Mouse (Mus musculus) heart, adult 2 months (tissue): ENCODE data around the gene Rela. TPM values are rescaled to one million over a fixed set of nuclear protein-coding genes. Genes with fewer than 3 reads are reported as not detected.

ENCODE experiments used
- DNase-seq, 2 experiments: peaks; one replicate each; pipeline ENCODE4 v3.0.0; 2021
- H3K27ac ChIP-seq: fragments of 200-600 bp; 2 replicates; pipeline ENCODE4 v1.8.1; 2022
- H3K27me3 ChIP-seq: fragments of 200-500 bp; 2 replicates; pipeline ENCODE4 v1.6.1; 2012; ENCODE audit warnings: mild to moderate bottlenecking, low read length, inconsistent platforms, mixed read lengths; ENCODE audit not compliant: control insufficient read depth, insufficient read depth
- H3K36me3 ChIP-seq: fragments of 200-500 bp; 2 replicates; pipeline ENCODE4 v1.6.1; 2012; ENCODE audit warnings: low read length, inconsistent platforms; ENCODE audit not compliant: control insufficient read depth, insufficient read depth
- H3K4me1 ChIP-seq: fragments of 200-500 bp; 2 replicates; pipeline ENCODE4 v1.6.1; 2011; ENCODE audit warnings: low read length; ENCODE audit not compliant: control insufficient read depth, insufficient read depth
- H3K4me3 ChIP-seq: fragments of 200-600 bp; 2 replicates; pipeline ENCODE4 v1.8.1; 2022
- H3K79me2 ChIP-seq: fragments of 200-500 bp; replicated peaks from 2 replicates; pipeline ENCODE4 v1.6.1; 2012; ENCODE audit warnings: mild to moderate bottlenecking, inconsistent platforms, low read length, moderate library complexity, mixed read lengths; ENCODE audit not compliant: control insufficient read depth, insufficient read depth
- H3K9ac ChIP-seq: fragments of 200-500 bp; 2 replicates; pipeline ENCODE4 v1.6.1; 2012; ENCODE audit warnings: low read depth, mild to moderate bottlenecking, control low read depth, inconsistent platforms, low read length, mixed read lengths
- CTCF ChIP-seq: fragments of 200-600 bp; IDR thresholded peaks from 2 replicates; pipeline ENCODE4 v1.8.1; 2022; ENCODE audit warnings: antibody characterized with exemption, mild to moderate bottlenecking, moderate library complexity
- EP300 ChIP-seq: fragments of 200-500 bp; IDR thresholded peaks from 2 replicates; pipeline ENCODE4 v1.6.1; 2011; ENCODE audit warnings: low read depth, low read length, control low read depth; ENCODE audit not compliant: insufficient read depth
- POLR2A ChIP-seq: fragments of 200-500 bp; IDR thresholded peaks from 2 replicates; pipeline ENCODE4 v1.6.1; 2011; ENCODE audit warnings: mild to moderate bottlenecking, low read depth, low read length, control low read depth; ENCODE audit not compliant: insufficient read depth
- WGBS: fragments of 180-500 bp; shearing (Covaris S2); methylation state at CpG from one replicate; pipeline ENCODE4 v1.1.7; 2018; 5-methylcytosine and 5-hydroxymethylcytosine counted together
- intact Hi-C: fragments of 180-260 bp; cut with DNase I; formaldehyde crosslinking; loops from one replicate; pipeline ENCODE4 v1.15.1; 2025
- polyA plus RNA-seq: library from polyadenylated mRNA; depleted of rRNA; stranded (reverse); fragments of >200 nt; gene quantifications from 2 replicates; pipeline ENCODE4 v1.2.3, GENCODE M21; 2012
- total RNA-seq, 2 experiments: library from RNA; stranded (reverse); gene quantifications; 2 replicates each; pipeline ENCODE4 v1.2.3; 2021

Rela gene
- total and polyA plus RNA-seq, 3 experiments: 26.8 to 57.2 (median 32.5) TPM

DNA sequence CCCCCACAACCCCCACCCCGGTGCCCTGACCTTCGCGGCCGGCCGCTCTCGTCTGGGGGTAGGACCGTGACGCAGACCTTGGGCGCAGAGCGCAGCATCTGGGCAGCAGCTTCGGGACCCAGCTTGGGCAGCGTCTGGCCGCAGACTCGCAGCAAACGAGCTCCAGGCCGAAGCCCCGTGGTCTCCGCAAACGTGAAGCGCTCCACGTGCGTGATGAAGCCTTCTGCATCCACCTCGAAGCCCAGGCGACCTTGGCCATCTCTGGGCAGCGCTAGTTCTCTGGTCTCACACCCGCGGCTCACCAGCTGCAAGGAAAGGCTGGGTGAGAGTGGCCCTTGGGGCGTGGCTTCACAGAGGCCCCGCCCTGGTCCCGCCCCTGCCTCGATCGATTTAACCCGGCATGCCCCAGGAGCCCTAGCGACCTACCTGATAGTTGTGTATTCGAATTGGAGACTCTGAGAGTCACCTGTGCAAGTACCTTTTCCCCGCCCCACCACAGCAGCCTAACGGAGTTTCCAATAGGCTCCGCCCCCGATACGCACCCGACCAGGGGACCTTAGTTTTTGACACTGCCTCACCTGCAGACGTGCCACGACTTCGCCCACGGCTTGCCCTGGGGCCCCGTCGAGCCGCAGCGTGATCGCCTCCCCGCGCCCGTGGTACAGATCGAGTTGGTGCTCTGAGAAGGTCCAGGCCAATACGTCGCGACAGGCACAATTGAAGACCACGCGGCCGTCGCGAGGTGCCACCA is 16.9 kb downstream of the Rela start:
- no peak overlapping the region for H3K4me3 ChIP-seq
- peaks cover 2% of the 10 kb centered on the region; the same call in 1 of the 2 replicates for H3K27me3 ChIP-seq
- 58% methylated on average over 62 of the region's 62 CpGs for whole genome bisulfite sequencing
- H3K36me3 ChIP-seq: no peaks in the 10 kb centered on the region
- H3K79me2 ChIP-seq: no peaks in the 10 kb centered on the region
- no peak overlapping the region for H3K27ac ChIP-seq
- peaks cover 4% of the 10 kb centered on the region for H3K4me1 ChIP-seq
- no peak for DNase-seq
- H3K9ac ChIP-seq: 0 out of 2 replicates have a peak overlapping the region, but pooled peaks have one; percentile 11
- intact Hi-C loops: no loop called here
- no peak for TF ChIP-seq CTCF
- TF ChIP-seq POLR2A: no peak
- TF ChIP-seq EP300: no peak

DNA sequence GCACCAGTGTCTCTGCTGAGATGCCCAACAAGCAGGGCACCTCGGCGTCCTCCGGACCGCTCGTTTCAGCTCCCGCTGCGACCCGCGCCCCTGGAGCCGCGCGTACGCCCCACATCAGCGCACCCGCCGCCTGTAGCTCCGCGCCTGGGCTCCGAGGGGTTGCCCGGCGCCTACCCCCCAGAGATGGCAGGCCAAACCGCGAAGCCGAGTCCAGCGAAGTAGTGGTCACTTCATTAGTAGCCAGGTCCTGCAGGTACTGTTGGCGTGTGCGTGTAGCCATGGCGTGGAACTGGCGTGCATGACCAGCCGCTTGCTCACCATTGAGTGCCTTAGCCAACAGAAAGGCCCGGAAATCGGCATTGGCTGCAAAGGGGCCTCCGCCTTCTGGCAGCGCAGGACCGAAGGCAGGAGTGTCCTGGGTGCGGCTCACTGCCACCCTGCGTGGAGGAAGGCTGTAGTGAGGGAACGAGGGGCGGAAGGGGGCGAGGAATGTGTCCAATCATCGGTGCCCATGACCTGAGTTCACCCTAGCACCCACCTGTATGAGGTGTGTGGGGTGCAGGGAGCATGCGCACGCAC is 17.5 kb downstream of the Rela start:
- Histone ChIP-seq H3K4me3 (no peak overlapping the region), H3K27me3 (peaks cover 2% of the 10 kb centered on the region; the same call in 1 of the 2 replicates), H3K9ac (no peak overlapping the region), H3K79me2 (no peaks in the 10 kb centered on the region), H3K36me3 (no peaks in the 10 kb centered on the region), H3K27ac (no peak overlapping the region), H3K4me1 (no peaks in the 10 kb centered on the region)
- intact Hi-C loops: no loop called here
- TF ChIP-seq POLR2A (no peak), EP300 (no peak), CTCF (no peak)
- DNase-seq: no peak
- WGBS: 58% methylated on average over 43 of the region's 43 CpGs

DNA sequence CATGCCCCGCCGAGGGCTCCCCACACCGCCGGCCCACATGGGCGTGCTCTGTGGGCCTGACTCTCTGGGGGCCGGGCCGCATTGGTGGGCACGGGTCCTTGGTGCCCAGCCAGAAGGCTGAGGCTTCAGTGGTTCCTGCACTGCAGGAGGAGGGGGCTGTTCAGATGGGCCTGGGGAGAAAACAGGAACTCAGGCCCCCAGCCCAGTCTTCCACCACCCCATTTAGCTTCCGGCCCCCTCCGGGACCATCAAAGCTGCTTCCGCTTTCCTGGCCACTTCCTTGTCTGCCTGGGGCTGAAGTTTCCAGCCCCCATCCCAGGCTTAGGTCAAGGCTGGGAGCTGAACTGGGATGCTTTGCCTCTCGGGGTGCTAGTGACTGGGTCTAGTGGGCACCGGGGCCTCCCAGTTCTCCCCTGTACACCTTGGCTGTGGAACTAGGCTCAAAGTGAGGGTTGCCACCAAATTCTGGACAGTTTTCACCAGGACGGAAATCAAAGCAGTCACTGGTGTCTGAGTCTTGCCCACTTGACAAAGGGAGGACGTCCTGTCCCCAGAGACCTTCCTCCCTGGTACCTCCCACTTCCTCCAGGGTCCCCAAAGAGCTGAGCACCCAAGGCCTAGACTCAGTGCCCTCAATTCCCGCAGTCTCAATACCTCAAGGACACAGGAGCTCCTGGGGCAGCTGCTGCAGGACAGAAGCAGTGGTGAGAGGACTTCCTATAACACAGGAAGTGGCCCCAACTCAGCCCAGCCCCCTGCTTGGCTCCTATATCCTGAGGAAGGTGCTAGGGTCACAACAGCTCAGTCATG is 23.9 kb downstream of the Rela start:
- Histone ChIP-seq H3K9ac (peak overlapping the region; percentile 65), H3K27me3 (no peaks in the 10 kb centered on the region), H3K27ac (peak overlapping the region; percentile 86), H3K4me1 (peaks cover 10% of the 10 kb centered on the region), H3K36me3 (no peaks in the 10 kb centered on the region), H3K4me3 (peak overlapping the region; percentile 45), H3K79me2 (0 out of 2 replicates have a peak, but pooled peaks cover 2% of the 10 kb centered on the region)
- TF ChIP-seq EP300: no peak; the same call in 1 of the 2 replicates
- no peak for TF ChIP-seq CTCF
- TF ChIP-seq POLR2A: peak; percentile 36; the same call in 1 of the 2 replicates
- intact Hi-C loops: loop anchor here (2.0 kb wide), 1 partner anchor 18 kb away; no protein-coding TSS in a partner anchor
- DNase-seq: peak; percentile 67 to 81
- 39% methylated on average over 16 of the region's 16 CpGs for WGBS

DNA sequence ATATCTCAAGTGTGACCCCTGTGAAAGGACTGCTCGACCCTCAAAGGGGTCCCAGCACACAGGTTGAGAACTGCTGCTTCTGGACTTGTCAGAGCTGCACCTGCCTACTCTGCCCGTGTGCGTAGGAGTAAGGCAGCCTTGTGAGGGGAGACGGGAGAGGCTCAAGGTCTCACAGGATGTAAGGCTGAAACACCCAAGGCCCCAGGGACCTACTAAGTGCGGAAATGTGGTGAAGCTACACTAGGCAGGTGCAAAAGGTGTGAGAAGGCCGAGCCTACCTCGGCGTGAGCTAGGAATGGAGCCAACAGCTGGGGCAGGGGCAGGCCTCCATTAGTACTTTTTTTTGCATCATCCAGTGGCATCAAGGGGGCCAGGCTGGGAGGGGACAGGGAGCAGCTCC is 25.0 kb downstream of the Rela start:
- intact Hi-C loops: loop anchor here (2.0 kb wide), 3 partner anchors 14 to 52 kb away; partner anchors contain the start of genes Kat5 and Rela
- 38% methylated on average over 8 of the region's 8 CpGs for WGBS
- H3K4me1 ChIP-seq: peaks cover 10% of the 10 kb centered on the region
- H3K4me3 ChIP-seq: peak overlapping the region; percentile 70
- peak overlapping the region; percentile 67 for H3K9ac ChIP-seq
- TF ChIP-seq CTCF: no peak
- TF ChIP-seq POLR2A: no peak
- no peak for TF ChIP-seq EP300
- H3K27ac ChIP-seq: peak overlapping the region; percentile 86
- H3K27me3 ChIP-seq: no peaks in the 10 kb centered on the region
- peak in 1 of 2 experiments; percentile 40 for DNase-seq
- H3K79me2 ChIP-seq: 0 out of 2 replicates have a peak, but pooled peaks cover 2% of the 10 kb centered on the region
- H3K36me3 ChIP-seq: no peaks in the 10 kb centered on the region

GRCm38 (mm10) chr19:5662981-5663913 is 26.0 kb downstream of the Rela start, which contains the start of gene Sipa1:
Sipa1 (minus strand) TSS chr19:5663707.
- WGBS: 5% methylated on average over 32 of the region's 32 CpGs
- Histone ChIP-seq H3K4me1 (peaks cover 10% of the 10 kb centered on the region), H3K27me3 (no peaks in the 10 kb centered on the region), H3K4me3 (peak within 1 kb of the TSS; percentile 70), H3K36me3 (no peaks in the 10 kb centered on the region), H3K79me2 (0 out of 2 replicates have a peak, but pooled peaks cover 2% of the 10 kb centered on the region), H3K9ac (peak within 1 kb of the TSS; percentile 67), H3K27ac (peak within 1 kb of the TSS; percentile 86)
- DNase-seq: peak; percentile 98
- TF ChIP-seq POLR2A (peak; percentile 93), EP300 (peak; percentile 74; the same call in 1 of the 2 replicates), CTCF (peak; percentile 15; the same call in 1 of the 2 replicates)
- intact Hi-C loops: loop anchor here (1.0 to 2.0 kb wide), 4 partner anchors 14 to 52 kb away; partner anchors contain the start of genes Kat5, Map3k11, Pcnx3 and Rela
